Mouse (Mus musculus) heart, postnatal 0 days (tissue): ENCODE results near the gene Abraxas2. TPM values are rescaled to one million over a fixed set of nuclear protein-coding genes. Genes with fewer than 3 reads are reported as not detected.

Experiments used
- ATAC-seq: fragments of 200-750 bp; cut with Nextera tagmentation; 2 replicates; pipeline ENCODE4 v1.8.0; 2017; ENCODE audit warnings: low read depth, moderate number of reproducible peaks, moderate library complexity; ENCODE audit not compliant: insufficient read depth
- DNase-seq: peaks from one replicate; pipeline ENCODE4 v3.0.0-alpha.2; 2016; ENCODE audit warnings: low spot score
- H3K27ac ChIP-seq: fragments of 300-500 bp; sonication (generic); 2 replicates; pipeline ENCODE4 v1.5.1; 2014; ENCODE audit warnings: low read depth, mild to moderate bottlenecking
- H3K27me3 ChIP-seq: fragments of 300-500 bp; sonication (generic); 2 replicates; pipeline ENCODE4 v1.6.1; 2014; ENCODE audit warnings: low read length, mixed read lengths; ENCODE audit not compliant: control insufficient read depth, insufficient read depth
- H3K36me3 ChIP-seq: fragments of 300-500 bp; sonication (generic); replicated peaks from 2 replicates; pipeline ENCODE4 v1.6.1; 2014; ENCODE audit warnings: low read length, mixed read lengths; ENCODE audit not compliant: control insufficient read depth, insufficient read depth
- H3K4me1 ChIP-seq: fragments of 300-500 bp; sonication (generic); 2 replicates; pipeline ENCODE4 v1.6.1; 2014; ENCODE audit warnings: antibody characterized with exemption; ENCODE audit not compliant: control insufficient read depth, insufficient read depth
- H3K4me2 ChIP-seq: fragments of 300-500 bp; sonication (generic); 2 replicates; pipeline ENCODE4 v1.6.1; 2014; ENCODE audit warnings: low read depth, mild to moderate bottlenecking, low read length, moderate library complexity
- H3K4me3 ChIP-seq: fragments of 300-500 bp; sonication (generic); 2 replicates; pipeline ENCODE4 v1.5.1; 2014; ENCODE audit warnings: low read depth, low read length
- H3K9ac ChIP-seq: fragments of 300-500 bp; sonication (generic); replicated peaks from 2 replicates; pipeline ENCODE4 v1.6.1; 2014; ENCODE audit warnings: low read depth, low read length, mixed read lengths
- H3K9me3 ChIP-seq: fragments of 300-500 bp; sonication (generic); replicated peaks from 2 replicates; pipeline ENCODE4 v1.6.1; 2016; ENCODE audit warnings: low read length; ENCODE audit not compliant: control insufficient read depth
- CTCF ChIP-seq: IDR thresholded peaks from 2 replicates; pipeline ENCODE4 v1.5.1; 2016; ENCODE audit warnings: antibody characterized with exemption, control low read depth, low read depth
- EP300 ChIP-seq: IDR thresholded peaks from 2 replicates; pipeline ENCODE4 v1.6.1; 2016; ENCODE audit warnings: antibody characterized with exemption, low read depth
- WGBS: fragments of 180-500 bp; shearing (Covaris S2); extraction: QIAGEN DNeasy Blood & Tissue Kit; methylation state at CpG from one replicate; pipeline ENCODE4 v1.1.7; 2014; 5-methylcytosine and 5-hydroxymethylcytosine counted together
- polyA plus RNA-seq: library from polyadenylated mRNA; unstranded; fragments of >200 nt; fragmentation: Nextera tagmentation; extraction: Ambion mirVana; gene quantifications from 2 replicates; pipeline ENCODE4 v1.2.1, GENCODE M21; 2015
- total RNA-seq: library from RNA; depleted of rRNA; stranded (reverse); fragments of >200 nt; gene quantifications from 2 replicates; pipeline ENCODE4 v1.2.3, GENCODE M21; 2014; ENCODE audit warnings: low replicate concordance; rRNA removed

The Abraxas2 gene
- total RNA-seq (25.7 and 28.9 TPM in 2 replicates), polyA plus RNA-seq (23.3 and 24.1 TPM in 2 replicates)

DNA sequence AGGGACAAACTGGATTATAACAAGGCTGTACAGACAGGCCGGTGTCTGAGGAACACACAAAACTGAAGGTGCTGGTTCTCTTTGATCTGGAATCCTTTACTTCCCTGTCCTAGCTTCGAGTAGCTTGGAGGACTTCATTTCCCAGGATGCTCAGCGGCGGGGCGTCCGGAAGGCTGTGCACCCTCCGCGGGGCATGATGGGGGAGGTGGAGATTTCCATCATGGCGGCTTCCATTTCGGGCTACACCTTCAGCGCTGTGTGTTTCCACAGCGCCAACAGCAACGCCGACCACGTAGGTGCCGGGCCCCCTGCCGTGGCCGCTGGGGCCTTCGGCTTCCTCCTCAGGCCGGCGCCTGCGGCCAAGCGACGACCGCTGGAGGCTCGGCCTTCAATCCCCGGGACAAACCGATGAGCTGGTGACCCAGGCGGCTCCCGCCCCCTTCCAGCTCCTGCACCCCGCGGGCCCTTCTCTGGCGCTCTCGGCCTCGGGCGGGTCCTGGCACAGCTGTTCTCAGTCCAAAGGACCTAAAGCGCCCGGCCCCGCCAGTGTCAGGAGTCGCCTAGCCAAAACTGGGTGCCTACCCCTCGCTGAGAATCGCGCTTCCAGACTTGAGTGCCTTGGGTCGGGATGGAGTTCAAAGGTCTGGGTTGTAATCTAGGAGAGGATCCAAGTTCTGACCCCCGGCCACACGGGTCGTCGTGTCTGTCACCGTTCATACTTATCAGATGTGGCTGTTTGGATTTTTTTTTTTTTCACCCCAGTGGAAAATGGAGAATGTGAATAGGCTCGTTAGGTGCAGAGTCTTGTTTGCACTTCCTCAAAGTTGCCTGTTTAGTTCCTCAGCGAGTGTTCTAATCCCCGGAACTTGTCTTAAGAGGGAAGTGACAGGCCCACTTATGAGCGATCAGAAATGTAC is at the start of gene Abraxas2:
Abraxas2 (plus strand) TSS at position 184 of the 917 bp plus-strand sequence.
- peak within 1 kb of the TSS; percentile 80 for H3K27ac ChIP-seq
- peak; percentile 97 for ATAC-seq

DNA sequence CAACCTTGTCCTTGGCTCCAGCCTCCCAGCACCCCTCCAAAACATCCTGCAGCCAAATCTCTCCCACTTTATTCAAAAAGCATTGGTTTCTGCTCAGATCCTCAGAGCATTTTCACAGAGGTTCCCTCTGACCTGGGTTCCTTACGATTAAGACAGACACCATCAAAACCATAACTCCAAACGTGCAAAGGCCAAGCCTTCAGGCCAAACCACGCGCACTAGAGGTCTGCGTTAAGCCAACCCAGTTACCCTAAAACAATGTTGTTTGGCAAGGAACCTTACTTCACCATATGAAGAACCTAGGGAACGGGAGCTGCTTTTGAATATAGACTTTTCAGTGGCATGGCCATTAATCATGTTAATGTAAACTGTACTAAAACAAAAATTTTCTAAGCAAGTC is 49.3 kb upstream of the Abraxas2 start:
- no peak overlapping the region for H3K9ac ChIP-seq
- TF ChIP-seq EP300 (no peak), CTCF (no peak)
- peaks cover 59% of the 10 kb centered on the region for H3K4me1 ChIP-seq
- ATAC-seq = no peak
- 70% methylated on average over 6 of the region's 6 CpGs for WGBS
- 0 out of 2 replicates have a peak overlapping the region, but pooled peaks have one; percentile 74 for H3K27ac ChIP-seq
- H3K4me3 ChIP-seq = no peak overlapping the region
- DNase-seq = no peak
- peak overlapping the region; percentile 4 for H3K4me2 ChIP-seq
- H3K36me3 ChIP-seq = no peaks in the 10 kb centered on the region
- H3K9me3 ChIP-seq = no peaks in the 10 kb centered on the region
- H3K27me3 ChIP-seq = no peaks in the 10 kb centered on the region

More for the DNA sequence above, at the start of gene Abraxas2:
- H3K4me3 ChIP-seq = peak within 1 kb of the TSS; percentile 85
- TF ChIP-seq CTCF = no peak
- no peak for TF ChIP-seq EP300
- H3K9me3 ChIP-seq = no peaks in the 10 kb centered on the region
- under 1% methylated on average over 53 of the region's 53 CpGs for WGBS
- H3K27me3 ChIP-seq = no peaks in the 10 kb centered on the region
- H3K36me3 ChIP-seq = no peaks in the 10 kb centered on the region
- DNase-seq = peak; percentile 89
- peak within 1 kb of the TSS; percentile 87 for H3K9ac ChIP-seq
- peaks cover 8% of the 10 kb centered on the region; the same call in 1 of the 2 replicates for H3K4me1 ChIP-seq
- H3K4me2 ChIP-seq = peak within 1 kb of the TSS; percentile 74

DNA sequence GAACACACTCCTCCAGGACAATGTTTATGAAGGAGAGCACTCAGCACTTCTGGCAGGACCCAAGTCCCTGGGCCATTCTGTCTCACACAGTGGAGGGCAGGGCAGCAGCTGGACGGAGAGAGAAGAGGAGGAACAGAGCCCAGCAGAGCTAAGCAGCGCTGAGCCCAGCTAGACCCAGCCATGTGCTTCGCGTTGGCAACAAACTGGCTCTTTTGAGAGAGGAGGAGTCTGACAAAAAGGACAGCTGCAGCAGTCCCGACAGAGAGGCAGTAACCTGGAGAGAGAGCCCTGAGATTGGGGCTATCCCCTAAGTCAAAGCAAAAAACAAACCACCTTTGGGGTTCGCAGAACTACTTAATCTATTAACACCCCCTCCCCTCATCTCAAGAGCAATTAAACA is 48.7 kb upstream of the Abraxas2 start:
- ATAC-seq (no peak), DNase-seq (peak; percentile 29)
- no peaks in the 10 kb centered on the region for H3K9me3 ChIP-seq
- 29% methylated on average over 6 of the region's 6 CpGs for WGBS
- H3K36me3 ChIP-seq = no peaks in the 10 kb centered on the region
- 0 out of 2 replicates have a peak overlapping the region, but pooled peaks have one; percentile 95 for H3K4me2 ChIP-seq
- no peak overlapping the region for H3K9ac ChIP-seq
- TF ChIP-seq CTCF (no peak), EP300 (no peak)
- H3K4me3 ChIP-seq = no peak overlapping the region
- peak overlapping the region; percentile 5; the same call in 1 of the 2 replicates for H3K27ac ChIP-seq
- peaks cover 57% of the 10 kb centered on the region for H3K4me1 ChIP-seq
- no peaks in the 10 kb centered on the region for H3K27me3 ChIP-seq

- Histone ChIP-seq H3K9ac (no peak overlapping the region), H3K4me3 (0 out of 2 replicates have a peak overlapping the region, but pooled peaks have one; percentile 92), H3K9me3 (no peaks in the 10 kb centered on the region), H3K27ac (peak overlapping the region; percentile 98; the same call in 1 of the 2 replicates), H3K27me3 (no peaks in the 10 kb centered on the region), H3K4me1 (peaks cover 52% of the 10 kb centered on the region), H3K36me3 (no peaks in the 10 kb centered on the region), H3K4me2 (peak overlapping the region; percentile 95; the same call in 1 of the 2 replicates)
- DNase-seq (peak; percentile 90), ATAC-seq (peak; percentile 43; the same call in 1 of the 2 replicates)
- TF ChIP-seq EP300 (no peak), CTCF (peak; percentile 95)
- 91% methylated on average over 1 of the region's 1 CpGs for WGBS
Observed at GRCm38 (mm10) chr7:132810879-132811278, 48.1 kb upstream of the Abraxas2 start.

GRCm38 (mm10) chr7:132811716-132812618 is 47.1 kb upstream of the Abraxas2 start:
- DNase-seq = peak; percentile 40

More at GRCm38 (mm10) chr7:132811716-132812618, 47.1 kb upstream of the Abraxas2 start:
- TF ChIP-seq CTCF = peak; percentile 21; the same call in 1 of the 2 replicates
- TF ChIP-seq EP300 = no peak
- Histone ChIP-seq H3K9ac (peak overlapping the region; percentile 92), H3K4me2 (peak overlapping the region; percentile 95), H3K27ac (peak overlapping the region; percentile 98), H3K9me3 (no peaks in the 10 kb centered on the region), H3K27me3 (no peaks in the 10 kb centered on the region), H3K4me1 (peaks cover 42% of the 10 kb centered on the region), H3K4me3 (peak overlapping the region; percentile 92), H3K36me3 (no peaks in the 10 kb centered on the region)
- 10% methylated on average over 23 of the region's 23 CpGs for WGBS
- ATAC-seq = no peak
